Mouse (Mus musculus): Measurements from ENCODE around the gene Lhfp.

Gene Lhfp

GRCm38 (mm10) chr3:53310615-53311014 lies 269.3 kb downstream of the Lhfp start:
- DNase-seq (ENCODE audit: low read depth, low spot score): no peak
